Mouse (Mus musculus): ENCODE data around the gene Gp6.
"Not testable (repeated sequence)": the region's sequence is repeated elsewhere in the genome, so short reads cannot be mapped to it uniquely, and the experiment has no call there.

DNA sequence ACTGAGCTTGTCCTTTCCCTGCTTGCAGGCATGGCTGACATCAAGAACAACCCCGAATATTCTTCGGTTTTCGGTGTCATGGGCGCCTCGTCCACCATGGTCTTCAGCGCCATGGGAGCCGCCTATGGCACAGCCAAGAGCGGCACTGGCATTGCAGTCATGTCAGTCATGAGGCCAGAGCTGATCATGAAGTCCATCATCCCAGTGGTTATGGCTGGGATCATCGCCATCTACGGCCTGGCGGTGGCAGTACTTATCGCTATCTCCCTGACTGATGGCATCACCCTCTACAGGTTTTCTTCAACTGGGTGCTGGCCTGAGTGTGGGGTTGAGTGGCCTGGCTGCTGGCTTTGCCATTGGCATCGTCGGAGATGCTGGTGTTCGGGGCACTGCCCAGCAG, 14.9 kb upstream of the Gp6 start:
- not testable (repeated sequence) for TF ChIP-seq CTCF (IDR thresholded peaks at IDR 0.05; ENCODE audit: low read depth, low read length); POLR2A (IDR thresholded peaks at IDR 0.05; ENCODE audit: extremely low read depth, insufficient read depth, low read length)

All from liver, adult 2 months (tissue).